Mouse (Mus musculus) embryo, embryonic 10.5 days (tissue): ENCODE measurements around the gene Klk1b26.
"Not testable (repeated sequence)": the region's sequence is repeated elsewhere in the genome, so short reads cannot be mapped to it uniquely, and the experiment has no call there.

ENCODE experiments used
- DNase-seq: peaks from one replicate; pipeline ENCODE4 v3.0.0-alpha.2; 2015; ENCODE audit warnings: low spot score

Klk1b26 gene

GRCm38 (mm10) chr7:44011868-44012267 lies at the start of gene Klk1b26:
Klk1b26 (plus strand) TSS chr7:44012168.
- not testable (repeated sequence) for DNase-seq

DNA sequence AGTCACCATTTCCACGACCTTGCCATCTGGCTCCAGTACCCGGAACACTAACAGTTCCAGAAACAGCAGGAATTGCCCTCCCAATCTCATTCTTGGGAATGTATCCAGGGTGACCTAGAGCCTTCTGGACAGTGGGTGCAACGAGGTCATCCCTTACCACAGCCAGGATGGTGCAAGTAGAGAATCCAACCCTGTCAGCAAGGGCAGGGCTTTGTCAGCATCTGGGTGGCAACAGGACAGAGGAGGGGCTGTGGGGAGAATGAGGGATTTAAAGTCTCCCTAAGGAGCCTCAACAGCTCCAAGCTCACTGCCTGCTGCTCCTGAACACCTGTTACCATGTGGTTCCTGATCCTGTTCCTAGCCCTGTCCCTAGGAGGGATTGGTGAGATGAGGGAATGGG lies 45.5 kb upstream of the Klk1b26 start, which contains the start of gene Klk1b1:
Gene Klk1b1 (plus strand): TSS at position 301 of the 400 bp plus-strand sequence.
- DNase-seq = no peak

- DNase-seq = no peak
These were observed 44.9 kb upstream of the Klk1b26 start for GRCm38 (mm10) chr7:43967058-43967457.

DNA sequence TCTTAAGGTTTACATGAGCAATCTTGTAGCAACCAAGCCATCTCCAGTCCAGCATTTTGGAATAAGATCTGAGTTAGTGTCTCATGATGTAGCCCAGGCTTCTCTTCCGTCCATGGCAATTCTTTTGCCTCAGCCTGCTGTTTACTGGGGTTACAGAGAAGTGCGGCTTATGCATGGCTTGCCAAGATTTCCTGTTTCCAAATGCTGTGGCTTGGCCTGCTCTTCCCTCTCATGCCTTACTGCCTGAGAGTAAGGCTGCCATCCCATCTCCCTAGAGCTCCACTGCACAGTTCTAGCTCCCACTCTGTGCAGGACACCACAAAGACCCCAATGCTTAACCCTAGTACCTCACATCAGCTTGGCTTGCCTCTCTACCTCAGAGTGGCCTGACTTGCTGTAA lies 44.4 kb upstream of the Klk1b26 start:
- no peak for DNase-seq

- DNase-seq = not testable (repeated sequence)
These were observed 36.2 kb upstream of the Klk1b26 start, which contains the start of gene Klk1b9 for GRCm38 (mm10) chr7:43975761-43976160. Klk1b9 (plus strand) TSS chr7:43976061.

GRCm38 (mm10) chr7:43985657-43986056 lies 26.3 kb upstream of the Klk1b26 start:
- DNase-seq = no peak

GRCm38 (mm10) chr7:43994821-43995220 lies 17.1 kb upstream of the Klk1b26 start:
- DNase-seq = not testable (repeated sequence)

DNA sequence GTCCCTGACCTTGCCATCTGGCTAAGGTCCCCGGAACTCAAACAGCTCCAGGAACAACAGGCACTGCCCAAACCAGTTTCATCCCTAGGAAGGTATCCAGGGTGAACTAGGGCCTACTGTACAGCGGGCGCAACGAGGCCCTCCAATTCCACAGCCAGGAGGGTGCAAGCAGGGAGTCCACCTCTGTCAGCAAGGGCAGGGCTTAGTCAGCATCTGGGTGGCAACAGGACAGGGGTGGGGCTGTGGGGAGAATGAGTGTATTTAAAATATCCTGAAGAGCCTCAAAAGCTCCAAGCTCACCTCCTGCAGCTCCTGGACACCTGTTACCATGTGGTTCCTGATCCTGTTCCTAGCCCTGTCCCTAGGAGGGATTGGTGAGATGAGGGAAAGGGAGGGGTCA lies 16.4 kb upstream of the Klk1b26 start, which contains the start of gene Klk1b11:
Gene Klk1b11 (plus strand): TSS at position 301 of the 400 bp plus-strand sequence.
- DNase-seq = not testable (repeated sequence)

- DNase-seq = no peak
These were observed 7.1 kb upstream of the Klk1b26 start for GRCm38 (mm10) chr7:44004847-44005246.

DNA sequence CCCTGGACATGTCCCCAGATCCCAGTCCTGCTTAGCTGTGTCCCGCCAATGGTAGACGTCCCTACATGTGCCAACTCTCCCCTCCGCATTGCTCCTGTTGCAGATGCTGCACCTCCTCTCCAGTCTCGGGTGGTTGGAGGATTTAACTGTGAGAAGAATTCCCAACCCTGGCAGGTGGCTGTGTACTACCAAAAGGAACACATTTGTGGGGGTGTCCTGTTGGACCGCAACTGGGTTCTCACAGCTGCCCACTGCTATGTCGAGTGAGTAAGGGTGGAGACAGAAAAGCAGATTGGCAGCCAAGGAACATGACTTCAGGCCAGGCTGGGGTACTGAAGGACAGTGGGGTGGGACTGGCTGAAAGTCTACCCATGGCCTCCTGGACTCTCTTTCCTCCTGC lies 2.7 kb downstream of the Klk1b26 start:
- DNase-seq = not testable (repeated sequence)

DNA sequence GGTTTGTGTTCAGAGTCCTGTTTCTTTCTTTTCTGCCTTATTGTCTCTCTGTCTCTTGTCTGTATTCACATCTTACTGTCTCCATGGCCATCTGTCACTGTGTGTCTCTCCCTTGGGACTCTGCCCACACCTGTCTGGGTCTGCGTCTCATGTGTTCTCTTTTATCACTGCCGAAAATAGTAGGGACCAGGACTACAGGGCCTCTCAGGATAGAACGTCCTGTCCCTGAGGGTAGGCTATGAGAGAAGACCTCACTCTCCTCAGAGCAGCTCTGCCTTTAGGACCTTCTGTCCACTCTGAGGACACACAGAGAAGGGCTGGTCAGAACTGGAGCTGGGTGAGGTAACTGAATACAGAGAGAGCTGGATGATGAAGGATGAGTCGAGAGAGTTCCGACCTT lies 3.1 kb downstream of the Klk1b26 start:
- no peak for DNase-seq

DNA sequence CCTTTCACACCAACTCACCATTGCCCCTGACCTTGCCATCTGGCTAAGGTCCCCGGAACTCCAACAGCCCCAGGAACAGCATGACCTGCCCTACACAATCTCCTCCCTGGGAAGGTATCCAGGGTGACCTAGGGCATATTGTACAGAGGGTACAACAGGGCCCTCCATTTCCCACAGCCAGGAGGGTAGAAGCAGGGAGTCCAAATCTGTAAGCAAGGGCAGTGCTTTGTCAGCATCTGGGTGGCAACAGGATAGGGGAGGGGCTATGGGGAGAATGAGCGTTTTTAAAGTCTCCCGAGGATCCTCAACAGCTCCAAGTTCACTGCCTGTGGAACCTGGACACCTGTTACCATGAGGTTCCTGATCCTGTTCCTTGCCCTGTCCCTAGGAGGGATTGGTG lies 40.0 kb downstream of the Klk1b26 start, which contains the start of gene Klk1b27:
Gene Klk1b27 (plus strand): TSS at position 301 of the 400 bp plus-strand sequence.
- DNase-seq = not testable (repeated sequence)
